Mouse (Mus musculus): Measurements from ENCODE around the gene Snrnp40. TPM values are rescaled to one million over a fixed set of nuclear protein-coding genes. Genes with fewer than 3 reads are reported as not detected.

Gene Snrnp40
- total RNA-seq (2021) = 10 to 100 TPM; 30.3 to 34.6 TPM
- long read RNA-seq, experiment 1, transcript Snrnp40-201 (10 exons, 1,584 nt) = major isoform, 54 of 76 reads
- long read RNA-seq, experiment 1, partial matches to known transcripts = 19 of 76 reads
- long read RNA-seq, experiment 1, other reads (novel, unspliced or antisense) = 3 of 76 reads
- long read RNA-seq, experiment 2, transcript Snrnp40-201 (10 exons, 1,584 nt) = major isoform, 17 of 23 reads
- long read RNA-seq, experiment 2, partial matches to known transcripts = 6 of 23 reads
- long read RNA-seq, experiment 2, other reads (novel, unspliced or antisense) = 0 of 23 reads

DNA sequence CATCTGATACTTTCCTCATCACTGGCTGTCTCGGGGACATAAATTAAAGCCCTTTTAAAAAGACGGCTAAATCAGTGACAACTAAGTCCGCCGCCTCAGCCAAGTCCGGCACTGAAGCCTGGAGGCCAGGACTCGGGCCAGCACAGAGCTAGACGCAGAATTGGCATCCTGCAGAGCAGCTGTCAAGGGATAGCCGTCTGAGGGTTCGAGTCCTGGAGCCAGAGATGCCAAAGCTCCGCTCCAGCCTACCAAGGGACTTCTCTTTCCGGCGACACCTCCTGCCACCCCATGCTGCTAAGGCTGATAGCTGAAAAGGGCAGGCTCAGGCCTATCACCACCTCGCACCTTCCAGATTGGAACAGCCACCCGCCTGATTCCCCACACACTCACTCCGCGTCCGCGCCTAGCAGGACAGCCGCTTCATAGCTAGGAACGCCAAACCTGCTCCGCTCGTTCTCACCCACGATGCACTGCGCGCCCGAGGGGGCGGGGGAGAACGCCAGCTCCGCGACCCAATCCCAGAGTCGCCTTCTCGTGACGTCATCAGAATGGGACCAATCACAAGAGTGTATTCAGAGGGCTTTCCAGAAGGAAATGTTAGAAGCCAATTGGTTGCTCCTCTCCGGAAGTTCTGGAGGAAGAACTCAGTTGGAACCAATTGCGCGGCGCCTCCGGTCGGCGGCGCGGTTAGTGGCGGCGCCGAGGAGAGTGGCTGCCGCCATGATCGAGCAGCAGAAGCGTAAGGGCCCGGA lies at the start of gene Snrnp40, which contains the start of gene Zcchc17:
TSS of gene Snrnp40 (plus strand) at position 647 of the 752 bp plus-strand sequence.
TSS of gene Zcchc17 (minus strand) at position 458 of the 752 bp plus-strand sequence.
- DNase-seq = peak; percentile 98 to 99

DNA sequence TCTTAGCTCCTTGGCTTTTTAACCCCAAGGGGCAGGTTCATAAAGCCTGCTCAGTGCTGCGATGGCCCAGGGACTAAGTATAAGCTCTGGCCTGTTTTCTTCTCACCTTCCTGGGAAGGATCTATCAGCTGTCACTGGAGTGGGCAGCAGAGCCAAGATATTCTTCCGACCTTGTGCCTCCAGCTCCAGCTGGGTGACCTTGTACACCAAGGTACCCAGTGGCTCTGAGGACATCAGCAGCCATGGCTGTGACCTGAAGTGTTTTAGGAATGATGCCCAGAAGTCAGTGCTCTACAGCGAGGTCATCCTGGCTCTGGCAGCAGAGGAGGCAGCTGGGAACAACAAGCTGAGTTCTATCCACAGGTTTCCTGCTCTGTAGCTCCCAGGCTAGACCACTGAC lies 47.4 kb upstream of the Snrnp40 start:
- DNase-seq = peak in 1 of 2 experiments; percentile 27

DNA sequence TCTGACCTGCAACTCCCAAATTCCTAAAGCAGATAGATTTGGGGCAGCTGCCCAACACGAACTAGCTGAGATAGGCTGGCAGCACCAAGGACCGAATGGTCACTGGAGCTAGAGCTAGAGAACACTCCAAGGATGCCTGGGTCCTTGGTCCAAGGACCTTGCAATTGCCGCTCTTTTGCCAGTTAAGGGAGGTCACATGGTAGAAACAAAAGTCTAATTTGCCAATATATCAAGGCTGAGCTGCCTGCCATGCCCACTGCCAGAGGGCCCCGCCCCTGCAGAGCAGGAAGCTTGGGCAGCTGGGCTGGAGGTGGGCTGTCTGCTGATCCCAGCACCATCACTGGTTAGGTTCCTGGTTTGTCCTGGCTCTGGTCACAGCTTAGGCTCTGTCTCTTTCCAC lies 46.4 kb upstream of the Snrnp40 start:
- DNase-seq = peak in 1 of 2 experiments; percentile 27

DNA sequence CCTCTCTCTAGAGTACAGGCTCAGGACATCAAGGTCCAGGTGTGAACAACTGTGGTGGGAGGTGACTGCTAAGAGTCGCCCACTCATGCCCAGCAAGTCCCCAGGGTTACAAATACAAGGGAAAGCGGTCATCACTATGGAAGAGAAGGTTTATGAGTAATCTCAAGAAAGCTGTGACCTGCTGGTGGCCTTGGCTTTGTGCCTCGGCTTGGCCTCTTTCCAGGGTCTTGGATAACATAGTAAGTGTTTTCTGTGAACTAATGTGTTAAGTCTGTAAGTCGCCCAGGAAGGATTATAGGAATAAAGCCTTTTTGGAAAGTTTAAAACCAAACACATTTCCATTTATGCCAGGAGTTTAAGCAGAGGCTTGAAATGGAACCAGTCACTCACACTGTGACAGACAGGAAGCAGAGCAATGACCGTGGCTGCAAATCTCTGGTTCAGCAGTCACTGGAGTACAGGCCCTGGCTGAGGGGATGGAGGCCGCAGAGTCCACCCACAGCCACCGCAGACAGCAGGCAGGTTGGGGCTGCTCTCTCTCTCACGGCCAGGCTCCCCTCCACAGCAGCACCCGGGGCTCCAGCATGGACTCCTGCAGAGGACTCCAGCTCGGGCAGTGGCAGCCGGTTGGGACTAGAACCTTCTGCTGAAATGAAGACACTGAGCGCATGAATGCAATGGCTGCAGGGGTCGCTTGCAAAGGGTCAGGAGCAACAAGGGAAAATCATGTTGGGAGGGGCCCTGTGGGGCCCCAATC lies 44.0 kb upstream of the Snrnp40 start:
- DNase-seq = peak; percentile 88 to 90

DNA sequence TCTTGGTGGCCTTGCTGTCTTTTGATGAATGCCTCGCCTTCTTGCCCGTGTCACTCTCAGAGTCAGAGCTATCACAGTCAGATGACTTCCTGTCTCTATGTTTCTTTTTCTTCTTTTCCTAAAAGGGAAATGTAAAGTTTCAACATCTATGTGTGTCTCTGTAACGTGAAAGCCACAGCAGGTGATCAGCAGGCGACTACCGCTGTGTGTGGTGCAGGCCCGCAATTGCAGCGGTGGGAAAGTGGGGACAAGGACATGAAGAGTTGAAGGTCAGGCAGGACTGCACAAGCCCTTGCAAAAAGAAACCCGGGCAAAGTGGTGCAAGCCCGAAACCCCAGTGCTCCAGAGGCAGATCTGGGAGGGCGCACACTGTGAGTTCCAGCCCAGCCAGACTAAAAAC lies 43.2 kb upstream of the Snrnp40 start:
- DNase-seq = peak; percentile 51 to 52

DNA sequence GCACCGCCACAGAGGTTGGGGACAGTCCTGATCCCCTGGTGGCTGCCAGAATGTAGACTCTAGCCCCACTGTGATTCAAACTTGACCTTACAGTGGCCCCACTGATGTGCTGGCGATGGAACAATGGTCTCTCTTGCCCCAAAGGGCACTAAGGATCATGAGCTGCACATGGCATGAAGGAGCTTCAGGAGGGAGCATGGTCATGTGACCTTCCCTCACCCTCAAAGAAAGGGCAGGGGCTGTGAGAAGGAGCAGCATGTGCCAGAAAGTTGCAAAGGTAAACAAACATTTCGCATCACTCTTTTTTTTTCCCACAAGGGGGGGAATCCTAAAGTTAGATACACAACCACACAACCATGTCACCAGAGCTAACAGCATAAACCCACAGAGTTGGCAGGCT lies 41.8 kb upstream of the Snrnp40 start:
- no peak for DNase-seq

DNA sequence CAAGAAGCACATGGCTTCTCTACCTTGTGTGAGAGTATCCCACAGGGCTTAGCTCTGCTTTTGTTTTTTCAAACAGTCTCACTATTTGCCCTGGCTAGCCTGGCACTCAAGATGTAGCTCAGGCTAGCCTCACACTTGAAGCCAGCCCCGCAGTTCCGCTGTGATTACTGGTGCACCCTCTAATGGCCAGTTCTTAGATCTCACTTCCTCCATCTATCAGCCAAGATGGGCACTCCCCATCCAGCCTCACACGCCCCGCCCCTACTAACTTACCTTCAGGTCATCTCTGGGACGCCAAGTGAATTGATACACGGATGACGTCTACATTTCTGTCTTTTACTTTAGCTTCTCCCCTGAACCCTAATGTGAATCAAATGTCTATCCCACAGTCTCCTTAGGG lies 40.4 kb upstream of the Snrnp40 start:
- DNase-seq = no peak

DNA sequence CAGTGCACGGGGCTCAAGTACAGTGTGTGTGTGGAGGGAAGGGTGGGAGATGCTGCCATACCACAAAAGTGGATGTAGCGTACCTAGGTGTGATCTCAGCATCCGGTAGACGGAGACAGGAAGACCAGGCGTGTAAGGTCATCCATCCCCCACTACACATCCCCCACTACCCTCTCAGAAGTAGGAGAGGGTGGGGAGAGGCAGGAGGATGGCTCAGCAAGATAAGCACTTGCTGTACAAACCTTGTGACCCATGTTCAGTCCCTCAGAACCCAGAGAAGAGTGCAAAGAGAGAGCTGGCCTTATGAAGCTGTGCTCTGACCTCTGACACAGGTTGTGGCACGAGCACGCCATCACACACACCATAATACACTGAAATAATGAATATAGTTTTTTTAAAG lies 38.3 kb upstream of the Snrnp40 start:
- no peak for DNase-seq

DNA sequence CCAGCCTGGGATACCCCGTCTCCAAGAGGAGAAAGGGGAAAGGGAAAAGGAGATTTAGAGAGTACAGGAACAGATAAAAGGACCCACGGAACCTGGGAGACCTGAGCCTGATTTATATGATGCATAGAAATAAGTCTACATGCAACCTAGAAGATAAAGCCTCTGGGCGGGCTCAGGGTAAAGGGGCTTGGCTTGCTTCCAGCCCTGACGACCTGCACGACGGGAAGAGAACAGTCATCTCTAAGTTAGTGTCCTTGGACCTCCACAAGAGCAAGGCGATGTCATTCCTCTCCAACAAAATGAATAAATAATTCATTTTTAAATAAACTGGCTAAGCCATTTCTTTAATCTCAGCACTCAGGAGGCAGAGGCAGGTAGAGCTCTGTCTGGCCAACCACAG lies 37.4 kb upstream of the Snrnp40 start:
- DNase-seq = peak; percentile 33 to 52

DNA sequence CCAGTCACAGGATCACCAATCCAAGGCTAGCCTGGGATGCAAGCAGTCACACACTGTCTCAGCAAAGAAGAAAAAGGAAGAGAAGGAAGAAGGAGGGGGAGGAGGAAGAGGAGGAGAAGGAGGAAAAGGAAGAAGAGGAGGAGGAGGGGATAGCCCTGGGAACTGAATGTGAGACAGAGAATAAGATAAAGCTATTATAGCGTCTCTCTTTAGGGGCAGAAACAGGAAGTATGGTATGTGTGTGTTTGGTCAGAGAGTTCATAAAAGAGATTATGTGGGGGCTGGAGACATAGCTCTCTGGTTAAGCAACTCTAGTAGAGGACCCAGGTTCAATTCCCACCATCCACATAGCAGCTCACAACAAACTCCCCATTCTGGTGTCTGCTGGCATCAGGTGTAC lies 36.8 kb upstream of the Snrnp40 start:
- DNase-seq = no peak

DNA sequence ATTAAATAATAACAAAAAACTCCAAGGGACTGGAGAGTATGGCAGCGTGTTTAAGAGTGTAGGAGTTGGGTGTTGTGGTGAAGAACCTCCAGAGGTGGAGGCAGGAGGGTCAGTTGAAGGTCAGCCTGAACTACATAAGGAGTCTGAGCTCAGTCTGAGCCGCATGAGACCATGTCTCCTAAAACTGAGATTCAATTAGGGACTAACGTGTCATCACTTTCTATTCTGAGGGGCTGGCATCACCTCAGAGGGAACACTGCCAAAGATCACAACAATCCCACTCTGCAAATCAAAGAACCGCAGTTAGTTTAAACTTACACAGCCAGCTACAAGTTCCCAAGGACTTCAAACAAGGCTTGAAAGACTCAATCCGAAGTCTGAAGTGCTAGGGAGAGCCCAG lies 36.3 kb upstream of the Snrnp40 start:
- DNase-seq = no peak

DNA sequence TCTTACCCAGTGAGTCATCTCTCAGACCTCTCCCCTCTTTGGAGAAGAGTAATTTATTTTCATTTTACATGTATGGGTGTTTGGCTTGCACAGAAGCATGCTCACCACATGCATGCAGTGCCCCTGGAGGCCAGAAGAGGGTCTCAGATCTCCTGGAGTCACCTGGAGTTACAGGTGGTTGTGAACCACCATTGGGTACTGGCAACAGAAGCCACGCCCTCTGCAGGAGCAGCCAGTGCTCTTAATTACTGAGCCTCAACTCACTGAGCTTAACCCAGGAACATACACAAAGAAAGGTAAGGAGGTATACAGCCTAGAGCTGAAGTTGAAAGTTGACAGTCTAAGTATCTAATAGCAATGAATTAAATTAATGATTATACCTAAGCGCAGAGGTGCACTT lies 34.5 kb upstream of the Snrnp40 start:
- DNase-seq = no peak

DNA sequence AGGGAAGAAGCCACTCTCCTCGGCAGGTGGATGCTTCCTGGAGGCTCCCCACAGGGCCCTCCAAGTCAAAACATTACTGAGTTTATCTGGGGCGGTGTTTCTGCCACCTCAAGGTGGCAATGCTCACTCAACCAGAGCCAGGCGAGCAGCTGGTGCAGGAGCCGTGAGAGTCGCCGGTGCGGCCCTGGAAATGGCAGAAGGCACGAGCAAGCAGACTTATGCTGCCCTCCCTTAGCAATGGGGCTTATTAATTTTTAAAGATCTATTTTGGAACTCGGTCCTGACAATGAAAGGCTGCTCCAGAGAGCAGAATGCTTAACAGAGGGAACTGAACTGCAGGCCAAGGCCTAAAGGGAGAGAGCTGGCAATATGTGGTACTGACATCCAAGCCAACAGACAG lies 32.6 kb upstream of the Snrnp40 start:
- DNase-seq = no peak

DNA sequence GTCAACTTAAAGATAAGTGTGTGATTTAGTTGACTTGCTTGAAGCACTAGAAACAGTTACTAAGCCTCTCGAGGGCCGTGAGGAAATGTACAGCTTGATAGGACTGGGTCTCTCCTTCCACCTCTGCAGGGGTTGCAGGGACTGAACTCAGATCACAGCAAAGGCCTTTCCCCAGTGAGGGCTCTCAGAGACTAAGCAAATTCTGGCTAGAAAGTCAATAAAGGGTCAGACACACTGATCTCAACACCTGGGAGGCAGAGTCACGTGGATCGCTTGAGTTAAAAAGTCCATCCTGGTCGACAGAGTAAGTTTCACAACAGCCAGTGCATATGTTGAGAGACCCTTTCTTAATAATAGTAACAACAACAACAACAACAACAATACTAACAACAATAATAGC lies 24.1 kb upstream of the Snrnp40 start:
- no peak for DNase-seq

DNA sequence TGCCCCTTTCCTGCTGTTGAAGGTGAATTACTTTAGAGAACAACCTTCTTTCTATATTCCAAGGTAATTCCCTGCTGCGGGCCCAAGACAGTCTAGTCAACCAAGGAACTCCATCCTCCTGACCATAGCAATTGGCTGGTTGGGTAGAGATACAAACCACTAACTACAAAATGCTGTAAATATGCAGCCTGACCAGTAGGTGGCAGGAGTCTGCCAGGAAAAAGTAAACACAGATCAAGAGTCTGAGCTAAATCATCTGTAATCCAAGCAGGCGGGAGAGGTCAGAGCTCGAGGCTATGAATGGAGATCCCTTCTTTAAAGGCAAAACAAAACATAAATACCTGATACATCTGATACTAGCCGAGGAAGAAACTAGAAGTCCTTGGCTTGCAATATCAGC lies 18.2 kb upstream of the Snrnp40 start:
- peak; percentile 53 to 78 for DNase-seq

DNA sequence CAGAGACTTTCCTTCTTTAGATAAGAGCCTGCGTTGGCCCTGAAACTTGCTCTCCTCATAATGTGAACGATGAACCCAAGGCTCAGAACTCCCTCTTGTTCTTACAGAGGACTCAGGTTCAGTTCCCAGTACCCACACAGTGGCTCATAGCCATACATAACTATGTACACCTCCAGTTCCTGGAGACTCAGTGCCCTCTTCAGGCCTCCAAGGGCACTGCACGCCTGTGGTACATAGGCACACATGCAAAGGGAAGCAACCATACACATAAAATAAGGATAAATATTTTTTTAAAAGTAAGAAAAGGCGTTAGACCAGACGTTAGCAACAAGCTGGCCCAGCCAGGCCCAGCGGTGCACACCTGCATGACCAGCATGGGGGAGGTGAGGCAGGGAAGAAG lies 10.3 kb upstream of the Snrnp40 start:
- no peak for DNase-seq

DNA sequence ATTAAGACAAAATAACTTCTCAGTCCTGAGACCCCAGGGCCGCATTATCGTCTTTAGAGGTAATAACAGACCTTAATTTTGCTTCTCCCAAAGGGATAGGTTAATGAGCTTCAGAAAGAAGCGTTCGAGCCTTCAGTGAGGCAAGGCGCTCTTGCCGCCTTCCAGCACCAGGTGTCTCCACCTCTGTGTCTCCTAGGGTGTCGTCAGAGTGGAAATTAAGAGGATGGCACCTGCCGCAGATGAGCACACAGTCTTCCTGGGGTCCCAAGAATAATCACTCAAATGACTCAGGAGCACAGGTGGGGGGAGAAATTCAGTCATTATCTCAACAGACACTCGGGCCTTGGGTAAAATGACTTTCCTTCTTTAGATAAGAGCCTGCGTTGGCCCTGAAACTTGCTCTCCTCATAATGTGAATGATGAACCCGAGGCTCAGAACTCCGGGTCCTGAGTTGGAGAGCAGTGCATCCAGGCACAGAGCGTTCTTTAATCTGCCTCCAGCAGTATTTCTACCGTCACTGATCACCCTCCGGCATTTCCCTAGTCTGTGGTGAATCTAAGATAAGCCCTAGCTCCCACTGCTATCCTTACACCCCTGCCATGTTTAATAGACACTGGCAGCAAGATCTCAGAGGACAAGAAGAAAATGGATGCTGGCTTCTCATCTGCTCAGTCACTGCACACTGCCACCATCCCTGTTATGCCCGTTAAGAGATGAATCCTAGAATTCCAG lies 9.1 kb upstream of the Snrnp40 start:
- DNase-seq = no peak

DNA sequence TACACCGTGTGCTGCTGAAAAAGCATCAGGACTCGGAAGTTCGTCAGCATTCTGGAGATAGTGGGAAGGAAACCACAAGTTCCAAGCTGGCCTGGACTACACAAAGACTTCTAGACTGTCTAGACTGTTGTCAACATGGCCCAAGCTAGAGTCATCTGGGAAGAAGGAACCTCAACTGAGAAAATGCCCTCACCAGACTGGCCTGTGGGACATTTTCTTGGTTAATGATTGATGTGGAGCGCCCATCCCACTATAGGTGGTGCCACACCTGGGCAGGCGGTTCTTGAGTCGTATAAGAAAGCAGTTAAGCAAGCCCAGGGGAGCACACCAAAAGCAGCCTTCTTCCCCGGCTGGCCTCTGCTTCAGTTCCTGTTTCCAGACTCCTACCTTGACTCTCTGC lies 7.3 kb upstream of the Snrnp40 start:
- no peak for DNase-seq

DNA sequence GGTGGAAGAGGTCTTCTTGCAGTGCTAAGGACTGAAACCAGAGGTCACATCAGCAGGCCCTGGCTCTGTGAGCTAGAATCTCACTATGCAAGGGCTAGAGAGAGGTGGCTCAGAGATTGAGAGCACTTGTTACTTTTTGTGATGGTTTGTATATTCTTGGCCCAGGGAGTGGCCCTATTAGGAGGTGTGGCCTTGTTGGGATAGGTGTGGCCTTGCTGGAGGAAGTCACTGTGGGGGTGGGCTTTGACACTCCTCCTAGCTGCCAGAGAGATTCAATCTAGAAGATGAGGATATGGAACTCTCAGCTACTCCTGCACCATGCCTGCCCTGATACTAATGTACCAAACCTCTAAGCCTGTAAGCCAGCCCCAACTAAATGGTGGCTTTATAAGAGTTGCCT lies 2.0 kb upstream of the Snrnp40 start:
- no peak for DNase-seq

DNA sequence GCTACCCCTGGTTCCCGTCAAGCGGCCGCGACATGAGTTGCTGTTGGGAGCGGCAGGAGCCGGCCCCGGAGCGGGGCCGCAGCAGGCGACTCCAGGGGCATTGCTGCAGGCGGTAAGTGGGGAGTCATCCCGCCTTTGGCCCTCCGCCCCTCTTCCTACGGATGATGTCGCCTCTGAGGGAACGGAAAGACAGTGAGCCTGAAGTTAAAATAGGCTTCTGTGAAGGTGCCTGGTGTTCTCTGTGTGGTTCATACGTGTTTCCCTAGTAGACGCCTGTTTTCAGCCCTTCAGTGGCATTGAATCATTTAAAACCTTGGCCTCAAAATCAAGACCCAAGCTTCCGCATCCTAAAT lies 282 bp downstream of the Snrnp40 start:
- no peak for DNase-seq

DNA sequence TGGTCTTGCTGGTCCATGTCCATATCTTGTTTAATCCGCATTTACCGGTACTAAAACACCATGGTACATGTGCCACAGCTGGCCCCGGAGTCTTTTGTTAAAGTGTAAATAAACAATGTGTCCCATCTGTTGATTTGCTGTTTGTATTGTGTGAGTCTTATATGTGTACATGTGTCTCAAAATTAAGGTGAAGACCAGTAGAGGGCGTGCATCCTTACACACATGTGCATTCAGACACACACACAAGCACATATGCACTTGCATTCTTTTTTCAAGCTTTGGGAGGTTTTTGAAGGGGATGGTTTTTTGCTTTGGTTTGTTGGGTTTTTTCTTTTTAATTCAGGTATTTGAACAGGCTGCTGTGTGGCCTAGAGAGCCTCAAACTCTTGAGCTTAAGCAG lies 16.7 kb downstream of the Snrnp40 start:
- DNase-seq = no peak

DNA sequence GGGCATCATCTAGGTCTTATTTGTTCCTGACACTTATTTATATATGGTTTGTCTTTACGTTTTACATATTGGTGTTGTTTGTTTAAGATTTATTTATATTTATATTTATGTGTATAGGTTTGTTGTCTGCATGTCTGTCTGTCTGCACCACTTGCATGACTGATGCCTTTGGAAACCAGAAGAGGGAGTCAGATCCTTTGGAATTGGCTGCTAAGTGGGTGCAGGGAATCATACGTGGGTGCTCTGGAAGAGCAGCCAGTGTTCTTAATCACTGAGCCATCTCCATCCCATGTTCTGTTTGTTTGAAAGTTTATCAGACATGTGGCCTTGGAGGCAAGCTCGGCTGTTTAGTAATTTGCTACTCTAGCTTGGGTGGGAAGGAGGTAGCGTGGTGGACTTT lies 17.6 kb downstream of the Snrnp40 start:
- no peak for DNase-seq

Measured in adrenal gland, postnatal 36 days (tissue).